Mouse (Mus musculus): ENCODE data around the gene Dbf4. TPM values are rescaled to one million over a fixed set of nuclear protein-coding genes. Genes with fewer than 3 reads are reported as not detected.

Dbf4 gene
- total RNA-seq, 2 experiments from 2014 or later: 59.5 to 71.9 TPM

GRCm38 (mm10) chr5:8367614-8368327 lies 54.7 kb downstream of the Dbf4 start, which contains the start of gene Adam22:
TSS of gene Adam22 (minus strand) at chr5:8368160.
- peak; percentile 97 for ATAC-seq (replicated peaks; ENCODE audit: low FRiP score, low TSS enrichment, poor library complexity, severe bottlenecking)

- no peak for ATAC-seq (replicated peaks; ENCODE audit: low FRiP score, low TSS enrichment, poor library complexity, severe bottlenecking)
These were observed 55.5 kb downstream of the Dbf4 start for GRCm38 (mm10) chr5:8366771-8367613.

- ATAC-seq (replicated peaks; ENCODE audit: low FRiP score, low TSS enrichment, poor library complexity, severe bottlenecking): peak; percentile 82
These were observed 60.2 kb downstream of the Dbf4 start for GRCm38 (mm10) chr5:8362361-8362760.

GRCm38 (mm10) chr5:8357677-8358076 lies 64.8 kb downstream of the Dbf4 start:
- no peak for ATAC-seq (replicated peaks; ENCODE audit: low FRiP score, low TSS enrichment, poor library complexity, severe bottlenecking)

GRCm38 (mm10) chr5:8356885-8357651 lies 65.4 kb downstream of the Dbf4 start:
- ATAC-seq (replicated peaks; ENCODE audit: low FRiP score, low TSS enrichment, poor library complexity, severe bottlenecking): 0 out of 2 replicates have a peak, but pooled peaks have one; percentile 44

GRCm38 (mm10) chr5:8356326-8356725 lies 66.2 kb downstream of the Dbf4 start:
- ATAC-seq (replicated peaks; ENCODE audit: low FRiP score, low TSS enrichment, poor library complexity, severe bottlenecking): no peak

- no peak for ATAC-seq (replicated peaks; ENCODE audit: low FRiP score, low TSS enrichment, poor library complexity, severe bottlenecking)
These were observed 73.0 kb downstream of the Dbf4 start for GRCm38 (mm10) chr5:8349557-8349956.

Other genes starting within 250 kb of the Dbf4 start
- gene Adam22, start 54.6 kb downstream of the Dbf4 start, total RNA-seq (2014; fragmentation: Nextera tagmentation): 0.17 TPM in 1 of 2 replicates, not detected in the other
- gene Adam22, start 54.6 kb downstream of the Dbf4 start, total RNA-seq (2017): 0.33 and 1.4 TPM in 2 replicates
- 24.3 and 28.0 TPM in 2 replicates for gene Slc25a40, start 134 bp upstream of the Dbf4 start, total RNA-seq (2014; fragmentation: Nextera tagmentation)
- 8.1 and 10.7 TPM in 2 replicates for gene Slc25a40, start 134 bp upstream of the Dbf4 start, total RNA-seq (2017)
- 0.10 TPM in 1 of 2 replicates, not detected in the other for gene Rundc3b, start 200.2 kb upstream of the Dbf4 start, total RNA-seq (2014; fragmentation: Nextera tagmentation)
- 1.2 TPM in 1 of 2 replicates, not detected in the other for gene Rundc3b, start 200.2 kb upstream of the Dbf4 start, total RNA-seq (2017)
- gene Abcb1a, start 237.4 kb upstream of the Dbf4 start, total RNA-seq (2014; fragmentation: Nextera tagmentation): 0.59 TPM in 1 of 2 replicates, not detected in the other
- 0.05 TPM in 1 of 2 replicates, not detected in the other for gene Abcb1a, start 237.4 kb upstream of the Dbf4 start, total RNA-seq (2017)

Data from megakaryocyte-erythroid progenitor cell, adult 5-6 weeks (primary cell).